Mouse (Mus musculus): ENCODE data around the gene Kif11. TPM values are rescaled to one million over a fixed set of nuclear protein-coding genes. Genes with fewer than 3 reads are reported as not detected.

Gene Kif11
- polyA plus RNA-seq, 1 experiment from 2014 or later = 78.1 TPM

- ATAC-seq (ENCODE audit: low FRiP score, low read depth) = no peak
- no peak overlapping the region for H3K9ac ChIP-seq (replicated peaks)
- 100% methylated on average over 1 of the region's 1 CpGs for WGBS
Observed at GRCm38 (mm10) chr19:37455961-37456360, 79.8 kb downstream of the Kif11 start.

GRCm38 (mm10) chr19:37458013-37458412 is 81.8 kb downstream of the Kif11 start:
- Histone ChIP-seq H3K27me3 (no peaks in the 10 kb centered on the region), H3K9ac (replicated peaks) (no peak overlapping the region), H3K4me1 (no peaks in the 10 kb centered on the region), H3K27ac (replicated peaks) (no peak overlapping the region), H3K9me3 (peaks cover 9% of the 10 kb centered on the region), H3K4me2 (replicated peaks) (no peak overlapping the region), H3K4me3 (no peak overlapping the region), H3K36me3 (no peaks in the 10 kb centered on the region)
- no peak for ATAC-seq (ENCODE audit: low FRiP score, low read depth)
- WGBS = 87% methylated on average over 6 of the region's 6 CpGs

More at GRCm38 (mm10) chr19:37455961-37456360, 79.8 kb downstream of the Kif11 start:
- H3K4me1 ChIP-seq = no peaks in the 10 kb centered on the region
- H3K4me3 ChIP-seq = no peak overlapping the region
- peaks cover 8% of the 10 kb centered on the region for H3K9me3 ChIP-seq
- H3K27me3 ChIP-seq = no peaks in the 10 kb centered on the region
- no peak overlapping the region for H3K27ac ChIP-seq (replicated peaks)
- no peak overlapping the region for H3K4me2 ChIP-seq (replicated peaks)
- no peaks in the 10 kb centered on the region for H3K36me3 ChIP-seq

- no peaks in the 10 kb centered on the region for H3K27me3 ChIP-seq
- no peaks in the 10 kb centered on the region for H3K9me3 ChIP-seq
- no peaks in the 10 kb centered on the region for H3K36me3 ChIP-seq
- H3K9ac ChIP-seq (replicated peaks) = no peak overlapping the region
- no peak overlapping the region for H3K4me2 ChIP-seq (replicated peaks)
- H3K4me1 ChIP-seq = no peaks in the 10 kb centered on the region
- no peak overlapping the region for H3K27ac ChIP-seq (replicated peaks)
- H3K4me3 ChIP-seq = no peak overlapping the region
- WGBS = 78% methylated on average over 3 of the region's 3 CpGs
- ATAC-seq (ENCODE audit: low FRiP score, low read depth) = no peak
Observed at GRCm38 (mm10) chr19:37466403-37466802, 90.2 kb downstream of the Kif11 start.

- WGBS = 90% methylated on average over 5 of the region's 5 CpGs
- Histone ChIP-seq H3K36me3 (no peaks in the 10 kb centered on the region), H3K4me1 (no peaks in the 10 kb centered on the region), H3K27me3 (no peaks in the 10 kb centered on the region), H3K9me3 (no peaks in the 10 kb centered on the region), H3K4me3 (no peak overlapping the region), H3K4me2 (replicated peaks) (no peak overlapping the region), H3K27ac (replicated peaks) (no peak overlapping the region), H3K9ac (replicated peaks) (no peak overlapping the region)
- no peak for ATAC-seq (ENCODE audit: low FRiP score, low read depth)
Observed at GRCm38 (mm10) chr19:37466978-37467377, 90.8 kb downstream of the Kif11 start.

GRCm38 (mm10) chr19:37468841-37469566 is 92.8 kb downstream of the Kif11 start:
- no peak for ATAC-seq (ENCODE audit: low FRiP score, low read depth)
- Histone ChIP-seq H3K4me2 (replicated peaks) (no peak overlapping the region), H3K27me3 (no peaks in the 10 kb centered on the region), H3K4me3 (no peak overlapping the region), H3K4me1 (no peaks in the 10 kb centered on the region), H3K9me3 (no peaks in the 10 kb centered on the region), H3K9ac (replicated peaks) (no peak overlapping the region), H3K27ac (replicated peaks) (no peak overlapping the region), H3K36me3 (no peaks in the 10 kb centered on the region)
- WGBS = 64% methylated on average over 6 of the region's 6 CpGs

Other genes starting within 250 kb of the Kif11 start
- gene March5, start 168.9 kb upstream of the Kif11 start, polyA plus RNA-seq (2016; fragmentation: Nextera tagmentation; extraction: Ambion mirVana) = 150 and 161 TPM in 2 replicates
- gene Cpeb3, start 167.8 kb upstream of the Kif11 start, polyA plus RNA-seq (2016; fragmentation: Nextera tagmentation; extraction: Ambion mirVana) = 4.8 and 6.7 TPM in 2 replicates
- gene Ide, start 38.6 kb upstream of the Kif11 start, polyA plus RNA-seq (2016; fragmentation: Nextera tagmentation; extraction: Ambion mirVana) = 48.7 and 52.0 TPM in 2 replicates
- 6.5 and 7.8 TPM in 2 replicates for gene Hhex, start 58.4 kb downstream of the Kif11 start, polyA plus RNA-seq (2016; fragmentation: Nextera tagmentation; extraction: Ambion mirVana)
- 7.2 and 8.7 TPM in 2 replicates for gene Exoc6, start 174.0 kb downstream of the Kif11 start, polyA plus RNA-seq (2016; fragmentation: Nextera tagmentation; extraction: Ambion mirVana)